Mouse (Mus musculus): ENCODE measurements at regions not wholly inside any gene's neighbourhood (a gene's known extent, or its start where the extent isn't known, plus 50 kb on each side); places are given as distances from the start of the nearest gene placed in this dataset.

DNA sequence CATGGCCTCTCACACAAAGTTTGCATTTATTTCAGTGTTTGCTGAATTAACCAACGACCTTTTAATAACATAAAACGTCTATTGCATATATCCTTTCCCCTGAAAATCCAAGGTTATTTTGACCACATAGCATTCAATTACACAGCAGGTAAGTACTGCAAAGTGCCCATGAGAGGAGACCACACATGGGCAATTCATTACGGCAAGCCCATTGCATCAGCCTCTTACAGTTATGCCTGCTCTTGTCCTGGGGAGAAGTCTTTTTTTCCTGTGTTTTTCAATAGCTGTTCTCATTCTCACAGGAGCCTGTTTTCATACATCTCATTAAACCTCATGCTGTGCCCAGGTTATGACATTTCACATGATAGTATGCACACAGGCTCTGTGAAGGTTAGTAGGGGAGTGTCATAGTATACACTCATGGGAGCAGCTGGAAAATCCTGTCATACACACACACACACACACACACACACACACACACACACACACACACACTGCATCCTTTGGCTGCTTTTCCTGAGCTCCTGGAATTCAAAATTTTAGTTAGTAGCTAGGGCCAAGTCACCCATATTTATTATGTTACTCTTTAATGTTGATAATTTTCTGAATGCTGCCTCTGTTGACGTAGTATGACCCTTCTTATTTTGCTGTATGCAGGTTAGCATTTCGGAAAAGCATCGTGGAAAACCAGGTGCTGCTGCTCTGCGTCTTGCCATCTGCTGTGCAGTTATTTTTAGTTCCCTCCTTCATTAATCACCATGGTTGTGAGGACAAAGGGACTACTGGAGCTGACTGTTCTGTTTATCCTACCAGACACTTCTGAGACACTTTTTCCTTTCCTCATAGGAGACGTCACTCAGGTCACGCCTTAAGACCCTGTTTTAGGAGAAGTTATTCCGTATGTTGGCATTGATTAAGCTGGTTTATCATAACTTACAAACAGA lies 483.6 kb downstream of the Bckdhb start:
- DNase-seq (ENCODE audit: low spot score in 2 of 2), result no peak
